Mouse (Mus musculus) heart, embryonic 16.5 days (tissue): ENCODE results near the gene 5730596B20Rik. TPM values are rescaled to one million over a fixed set of nuclear protein-coding genes. Genes with fewer than 3 reads are reported as not detected.

Experiments used
- ATAC-seq: fragments of 200-750 bp; cut with Nextera tagmentation; replicated peaks from 2 replicates; pipeline ENCODE4 v1.8.0; 2017; ENCODE audit warnings: moderate number of reproducible peaks; ENCODE audit not compliant: insufficient read depth, low FRiP score; ENCODE audit errors: extremely low read depth
- H3K27ac ChIP-seq: fragments of 300-500 bp; sonication (generic); 2 replicates; pipeline ENCODE4 v1.5.1; 2014; ENCODE audit warnings: mild to moderate bottlenecking, low read length, control low read depth, moderate library complexity
- H3K27me3 ChIP-seq: fragments of 300-500 bp; sonication (generic); 2 replicates; pipeline ENCODE4 v1.6.1; 2014; ENCODE audit warnings: low read length, mixed read lengths; ENCODE audit not compliant: control insufficient read depth, insufficient read depth
- H3K36me3 ChIP-seq: fragments of 300-500 bp; sonication (generic); 2 replicates; pipeline ENCODE4 v1.6.1; 2014; ENCODE audit not compliant: control insufficient read depth, insufficient read depth
- H3K4me1 ChIP-seq: fragments of 300-500 bp; sonication (generic); 2 replicates; pipeline ENCODE4 v1.6.1; 2014; ENCODE audit warnings: low read length, mixed read lengths; ENCODE audit not compliant: control insufficient read depth, insufficient read depth
- H3K4me2 ChIP-seq: fragments of 300-500 bp; sonication (generic); 2 replicates; pipeline ENCODE4 v1.6.1; 2014; ENCODE audit warnings: low read depth, mild to moderate bottlenecking, control low read depth, low read length
- H3K4me3 ChIP-seq: fragments of 300-500 bp; sonication (generic); 2 replicates; pipeline ENCODE4 v1.5.1; 2014; ENCODE audit warnings: mild to moderate bottlenecking, control low read depth, low read length
- H3K9ac ChIP-seq: fragments of 300-500 bp; sonication (generic); 2 replicates; pipeline ENCODE4 v1.6.1; 2014; ENCODE audit warnings: low read length, control low read depth
- H3K9me3 ChIP-seq: fragments of 300-500 bp; sonication (generic); replicated peaks from 2 replicates; pipeline ENCODE4 v1.6.1; 2016; ENCODE audit warnings: low read length; ENCODE audit not compliant: control insufficient read depth
- WGBS: fragments of 180-500 bp; shearing (Covaris S2); extraction: QIAGEN DNeasy Blood & Tissue Kit; methylation state at CpG from one replicate; pipeline ENCODE4 v1.1.7; 2014; 5-methylcytosine and 5-hydroxymethylcytosine counted together
- polyA plus RNA-seq: library from polyadenylated mRNA; unstranded; fragments of >200 nt; fragmentation: Nextera tagmentation; extraction: Ambion mirVana; gene quantifications from 2 replicates; pipeline ENCODE4 v1.2.1, GENCODE M21; 2015

Gene 5730596B20Rik
- polyA plus RNA-seq, 1 experiment from 2014 or later = 0.13 TPM

GRCm38 (mm10) chr6:52166431-52167077 is 10.7 kb upstream of the 5730596B20Rik start:
- peaks cover 80% of the 10 kb centered on the region for H3K27me3 ChIP-seq

GRCm38 (mm10) chr6:52167176-52167575 is 10.1 kb upstream of the 5730596B20Rik start:
- Histone ChIP-seq H3K36me3 (no peaks in the 10 kb centered on the region), H3K4me3 (no peak overlapping the region), H3K27me3 (peaks cover 82% of the 10 kb centered on the region), H3K27ac (no peak overlapping the region), H3K4me2 (peak overlapping the region; percentile 17; the same call in 1 of the 2 replicates), H3K9me3 (no peaks in the 10 kb centered on the region), H3K9ac (no peak overlapping the region), H3K4me1 (no peaks in the 10 kb centered on the region; the same call in 1 of the 2 replicates)
- 41% methylated on average over 1 of the region's 1 CpGs for WGBS
- no peak for ATAC-seq

More at GRCm38 (mm10) chr6:52166431-52167077, 10.7 kb upstream of the 5730596B20Rik start:
- no peak for ATAC-seq
- no peaks in the 10 kb centered on the region for H3K36me3 ChIP-seq
- peak overlapping the region; percentile 10; the same call in 1 of the 2 replicates for H3K27ac ChIP-seq
- H3K4me3 ChIP-seq = no peak overlapping the region; the same call in 1 of the 2 replicates
- H3K9ac ChIP-seq = 0 out of 2 replicates have a peak overlapping the region, but pooled peaks have one; percentile 21
- no peaks in the 10 kb centered on the region; the same call in 1 of the 2 replicates for H3K4me1 ChIP-seq
- no peaks in the 10 kb centered on the region for H3K9me3 ChIP-seq
- WGBS = 13% methylated on average over 4 of the region's 4 CpGs
- peak overlapping the region; percentile 8; the same call in 1 of the 2 replicates for H3K4me2 ChIP-seq

GRCm38 (mm10) chr6:52167736-52168161 is 9.5 kb upstream of the 5730596B20Rik start:
- Histone ChIP-seq H3K9me3 (no peaks in the 10 kb centered on the region), H3K36me3 (no peaks in the 10 kb centered on the region), H3K4me1 (peaks cover 2% of the 10 kb centered on the region; the same call in 1 of the 2 replicates), H3K27me3 (peaks cover 84% of the 10 kb centered on the region), H3K9ac (peak overlapping the region; percentile 7; the same call in 1 of the 2 replicates), H3K4me3 (peak overlapping the region; percentile 23; the same call in 1 of the 2 replicates), H3K27ac (no peak overlapping the region), H3K4me2 (peak overlapping the region; percentile 51)
- ATAC-seq = no peak
- WGBS = 20% methylated on average over 14 of the region's 14 CpGs

GRCm38 (mm10) chr6:52168191-52169055 is 8.9 kb upstream of the 5730596B20Rik start:
- Histone ChIP-seq H3K36me3 (no peaks in the 10 kb centered on the region), H3K27ac (peak overlapping the region; percentile 37), H3K4me3 (peak overlapping the region; percentile 23), H3K4me1 (peaks cover 2% of the 10 kb centered on the region; the same call in 1 of the 2 replicates), H3K9ac (peak overlapping the region; percentile 53), H3K9me3 (no peaks in the 10 kb centered on the region), H3K4me2 (peak overlapping the region; percentile 51), H3K27me3 (peaks cover 85% of the 10 kb centered on the region)
- WGBS = 8% methylated on average over 42 of the region's 42 CpGs
- no peak for ATAC-seq

- Histone ChIP-seq H3K4me1 (peaks cover 2% of the 10 kb centered on the region; the same call in 1 of the 2 replicates), H3K9ac (no peak overlapping the region), H3K4me3 (no peak overlapping the region), H3K9me3 (no peaks in the 10 kb centered on the region), H3K27me3 (peaks cover 83% of the 10 kb centered on the region), H3K27ac (peak overlapping the region; percentile 55; the same call in 1 of the 2 replicates), H3K36me3 (no peaks in the 10 kb centered on the region), H3K4me2 (peak overlapping the region; percentile 53; the same call in 1 of the 2 replicates)
- 16% methylated on average over 16 of the region's 16 CpGs for WGBS
- ATAC-seq = no peak
Observed at GRCm38 (mm10) chr6:52169499-52170165, 7.7 kb upstream of the 5730596B20Rik start.

GRCm38 (mm10) chr6:52170166-52170897 is 7.0 kb upstream of the 5730596B20Rik start:
- Histone ChIP-seq H3K4me1 (peaks cover 2% of the 10 kb centered on the region; the same call in 1 of the 2 replicates), H3K36me3 (no peaks in the 10 kb centered on the region), H3K4me2 (peak overlapping the region; percentile 53), H3K9me3 (no peaks in the 10 kb centered on the region), H3K27ac (peak overlapping the region; percentile 55), H3K27me3 (peaks cover 88% of the 10 kb centered on the region), H3K4me3 (0 out of 2 replicates have a peak overlapping the region, but pooled peaks have one; percentile 5), H3K9ac (peak overlapping the region; percentile 34; the same call in 1 of the 2 replicates)
- WGBS = 9% methylated on average over 40 of the region's 40 CpGs
- ATAC-seq = no peak

GRCm38 (mm10) chr6:52170898-52171223 is 6.4 kb upstream of the 5730596B20Rik start:
- 16% methylated on average over 5 of the region's 5 CpGs for WGBS
- H3K4me1 ChIP-seq = peaks cover 2% of the 10 kb centered on the region; the same call in 1 of the 2 replicates
- no peaks in the 10 kb centered on the region for H3K9me3 ChIP-seq
- H3K4me3 ChIP-seq = 0 out of 2 replicates have a peak overlapping the region, but pooled peaks have one; percentile 5
- H3K27me3 ChIP-seq = peaks cover 89% of the 10 kb centered on the region
- peak overlapping the region; percentile 53; the same call in 1 of the 2 replicates for H3K4me2 ChIP-seq
- no peaks in the 10 kb centered on the region for H3K36me3 ChIP-seq
- H3K9ac ChIP-seq = 0 out of 2 replicates have a peak overlapping the region, but pooled peaks have one; percentile 3
- peak; percentile 29; the same call in 1 of the 2 replicates for ATAC-seq
- H3K27ac ChIP-seq = peak overlapping the region; percentile 55

- H3K4me2 ChIP-seq = no peak overlapping the region
- 16% methylated on average over 4 of the region's 4 CpGs for WGBS
- H3K9me3 ChIP-seq = no peaks in the 10 kb centered on the region
- no peaks in the 10 kb centered on the region for H3K36me3 ChIP-seq
- H3K27ac ChIP-seq = peak overlapping the region; percentile 33
- H3K4me3 ChIP-seq = no peak overlapping the region
- peaks cover 90% of the 10 kb centered on the region for H3K27me3 ChIP-seq
- peaks cover 2% of the 10 kb centered on the region; the same call in 1 of the 2 replicates for H3K4me1 ChIP-seq
- H3K9ac ChIP-seq = no peak overlapping the region
- no peak for ATAC-seq
Observed at GRCm38 (mm10) chr6:52171331-52171730, 6.0 kb upstream of the 5730596B20Rik start.
